Mouse (Mus musculus): ENCODE data around the gene Adcy7.

The Adcy7 gene

GRCm38 (mm10) chr8:88272231-88273050 is at the start of gene Adcy7:
TSS of gene Adcy7 (plus strand) at chr8:88272403.
- peak; percentile 74 for DNase-seq (ENCODE audit: low read depth)

GRCm38 (mm10) chr8:88225358-88225757 is 46.8 kb upstream of the Adcy7 start:
- no peak for DNase-seq (ENCODE audit: low read depth)

GRCm38 (mm10) chr8:88227851-88228250 is 44.4 kb upstream of the Adcy7 start:
- no peak for DNase-seq (ENCODE audit: low read depth)

GRCm38 (mm10) chr8:88228286-88228685 is 43.9 kb upstream of the Adcy7 start:
- DNase-seq (ENCODE audit: low read depth) = no peak

- no peak for DNase-seq (ENCODE audit: low read depth)
Measured at GRCm38 (mm10) chr8:88228800-88229199, 43.4 kb upstream of the Adcy7 start.

- no peak for DNase-seq (ENCODE audit: low read depth)
Measured at GRCm38 (mm10) chr8:88236666-88237065, 35.5 kb upstream of the Adcy7 start.

- no peak for DNase-seq (ENCODE audit: low read depth)
Measured at GRCm38 (mm10) chr8:88237606-88238005, 34.6 kb upstream of the Adcy7 start.

- DNase-seq (ENCODE audit: low read depth) = no peak
Measured at GRCm38 (mm10) chr8:88239277-88239676, 32.9 kb upstream of the Adcy7 start.

- DNase-seq (ENCODE audit: low read depth) = no peak
Measured at GRCm38 (mm10) chr8:88241871-88242270, 30.3 kb upstream of the Adcy7 start.

GRCm38 (mm10) chr8:88244298-88244697 is 27.9 kb upstream of the Adcy7 start:
- peak; percentile 71 for DNase-seq (ENCODE audit: low read depth)

- DNase-seq (ENCODE audit: low read depth) = peak; percentile 58
Measured at GRCm38 (mm10) chr8:88252791-88253190, 19.4 kb upstream of the Adcy7 start.

GRCm38 (mm10) chr8:88254957-88255356 is 17.2 kb upstream of the Adcy7 start:
- no peak for DNase-seq (ENCODE audit: low read depth)

- no peak for DNase-seq (ENCODE audit: low read depth)
Measured at GRCm38 (mm10) chr8:88258024-88258423, 14.2 kb upstream of the Adcy7 start.

GRCm38 (mm10) chr8:88258544-88258943 is 13.7 kb upstream of the Adcy7 start:
- DNase-seq (ENCODE audit: low read depth) = no peak

GRCm38 (mm10) chr8:88260466-88260980 is 11.7 kb upstream of the Adcy7 start:
- DNase-seq (ENCODE audit: low read depth) = no peak

GRCm38 (mm10) chr8:88262831-88263635 is 9.2 kb upstream of the Adcy7 start:
- DNase-seq (ENCODE audit: low read depth) = no peak

GRCm38 (mm10) chr8:88265511-88265910 is 6.7 kb upstream of the Adcy7 start:
- DNase-seq (ENCODE audit: low read depth) = no peak

GRCm38 (mm10) chr8:88266170-88266800 is 5.9 kb upstream of the Adcy7 start:
- peak; percentile 84 for DNase-seq (ENCODE audit: low read depth)

- DNase-seq (ENCODE audit: low read depth) = no peak
Measured at GRCm38 (mm10) chr8:88266801-88267403, 5.3 kb upstream of the Adcy7 start.

- peak; percentile 55 for DNase-seq (ENCODE audit: low read depth)
Measured at GRCm38 (mm10) chr8:88269107-88269875, 2.9 kb upstream of the Adcy7 start.

GRCm38 (mm10) chr8:88270086-88270485 is 2.1 kb upstream of the Adcy7 start:
- DNase-seq (ENCODE audit: low read depth) = peak; percentile 53
